Mouse (Mus musculus) thymus, postnatal 4 days (tissue): ENCODE data around the gene Zkscan6.

Experiments used
- DNase-seq: peaks from one replicate; pipeline ENCODE4 v3.0.0; 2021

The Zkscan6 gene

DNA sequence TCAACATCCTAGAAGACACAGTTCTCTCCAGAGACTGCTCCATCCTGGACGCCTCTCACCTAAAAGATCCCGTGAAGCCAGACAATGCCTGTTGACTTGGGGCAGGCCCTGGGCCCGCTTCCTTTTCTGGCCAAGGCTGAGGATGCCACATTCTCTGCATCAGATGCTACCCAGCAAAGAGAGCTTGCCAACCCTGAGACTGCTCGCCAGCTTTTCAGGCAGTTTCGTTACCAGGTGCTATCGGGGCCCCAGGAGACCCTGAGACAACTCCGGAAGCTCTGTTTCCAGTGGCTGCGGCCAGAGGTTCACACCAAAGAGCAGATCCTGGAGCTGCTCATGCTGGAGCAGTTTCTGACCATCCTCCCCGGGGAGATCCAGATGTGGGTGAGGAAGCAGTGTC, 7.4 kb downstream of the Zkscan6 start:
- DNase-seq = no peak

DNA sequence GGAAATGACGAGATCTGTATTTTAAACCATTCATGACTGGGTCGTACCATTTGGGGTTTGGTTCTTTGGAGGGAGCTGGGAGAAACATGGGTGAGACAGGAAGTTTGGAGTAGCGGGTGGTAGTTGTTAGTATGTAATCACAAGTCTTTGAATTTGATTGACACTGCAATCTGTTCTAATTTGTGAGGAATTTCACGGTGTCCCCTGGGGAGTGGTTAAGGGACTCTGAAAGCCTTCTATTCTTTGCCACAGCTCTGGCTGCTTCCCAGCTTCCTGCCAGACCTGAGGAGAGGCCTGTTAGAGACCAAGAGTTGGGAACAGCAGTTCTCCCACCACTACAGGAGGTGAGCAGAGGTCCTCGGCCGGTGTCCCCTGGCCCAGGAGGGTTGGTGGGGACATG, 9.3 kb downstream of the Zkscan6 start:
- DNase-seq = no peak

DNA sequence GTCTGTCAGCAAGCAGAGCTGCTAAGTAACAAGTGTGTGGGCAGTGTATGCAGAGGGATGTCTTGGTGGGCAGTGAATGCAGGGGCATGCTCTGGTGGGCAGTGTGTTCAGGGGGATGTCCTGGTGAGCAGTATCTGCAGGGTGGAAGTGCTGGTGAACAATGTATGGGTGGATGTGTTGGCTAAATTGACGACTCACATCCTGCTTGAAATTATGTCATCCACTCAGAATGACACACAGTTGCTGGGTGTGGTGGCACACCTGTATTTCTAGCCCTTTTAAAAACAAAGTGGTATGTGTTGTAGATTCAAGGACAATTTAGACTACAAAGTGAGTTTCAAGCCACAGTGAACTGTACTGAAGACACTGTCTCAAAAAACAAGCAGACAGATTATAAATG, 11.2 kb downstream of the Zkscan6 start:
- DNase-seq = no peak

DNA sequence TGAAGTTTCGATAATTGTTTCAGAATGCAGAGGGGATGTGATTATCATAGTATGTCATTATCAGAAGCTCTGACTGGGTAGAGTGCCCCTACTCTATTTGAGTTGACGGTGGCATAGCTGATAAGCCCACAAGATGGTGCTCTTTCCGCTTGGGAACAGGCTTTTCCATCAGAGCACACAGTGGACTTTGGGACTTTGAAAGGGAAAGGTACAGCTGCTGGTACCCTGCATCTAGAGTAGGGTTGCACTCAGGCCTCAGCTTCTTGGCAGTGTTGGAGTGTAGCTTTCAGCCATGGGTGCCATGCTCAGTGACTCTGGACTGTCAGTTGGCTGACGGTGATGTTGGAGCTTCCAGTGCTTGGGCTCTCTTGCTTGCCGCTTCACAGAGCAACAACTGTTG, 13.3 kb downstream of the Zkscan6 start:
- DNase-seq = no peak

DNA sequence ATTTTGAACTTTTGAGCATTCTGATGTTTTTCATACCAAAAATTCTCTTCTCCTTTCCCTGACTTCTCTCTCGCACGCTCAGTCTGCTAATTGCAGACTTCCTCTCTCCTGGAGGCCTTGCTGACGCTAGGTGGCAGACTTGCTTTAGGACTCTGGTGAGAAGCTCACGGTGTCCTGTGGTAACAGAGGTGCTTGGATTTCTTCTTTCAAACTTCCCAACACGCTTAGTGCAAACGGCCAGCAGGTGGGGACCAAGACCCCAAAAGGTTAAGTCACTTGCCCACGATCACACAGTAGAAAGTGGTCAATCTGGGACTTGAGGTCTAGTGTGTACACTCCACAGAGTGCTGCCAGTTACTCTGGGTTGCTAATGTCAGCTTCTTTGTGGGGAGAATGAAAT, 13.9 kb downstream of the Zkscan6 start:
- DNase-seq = peak; percentile 78

DNA sequence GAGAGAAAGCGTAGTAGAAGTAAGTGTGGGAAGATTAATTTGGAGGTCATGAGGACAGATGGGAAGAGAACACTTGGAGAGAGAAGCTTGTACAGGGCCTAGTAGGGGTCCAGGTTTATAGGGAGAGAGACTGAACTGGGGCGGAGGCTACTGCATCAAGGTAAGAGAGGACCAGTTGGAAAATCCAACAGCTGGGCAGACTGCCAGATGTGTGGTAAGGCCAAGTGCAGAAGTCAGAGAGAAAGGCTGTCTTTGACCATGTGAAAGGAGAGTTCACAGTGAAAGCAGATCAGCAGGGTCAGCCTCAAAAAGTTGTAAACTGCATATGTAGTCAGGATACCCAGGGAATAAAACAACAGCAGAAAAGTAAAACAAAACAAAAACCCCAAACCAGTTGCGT, 17.6 kb downstream of the Zkscan6 start:
- no peak for DNase-seq

DNA sequence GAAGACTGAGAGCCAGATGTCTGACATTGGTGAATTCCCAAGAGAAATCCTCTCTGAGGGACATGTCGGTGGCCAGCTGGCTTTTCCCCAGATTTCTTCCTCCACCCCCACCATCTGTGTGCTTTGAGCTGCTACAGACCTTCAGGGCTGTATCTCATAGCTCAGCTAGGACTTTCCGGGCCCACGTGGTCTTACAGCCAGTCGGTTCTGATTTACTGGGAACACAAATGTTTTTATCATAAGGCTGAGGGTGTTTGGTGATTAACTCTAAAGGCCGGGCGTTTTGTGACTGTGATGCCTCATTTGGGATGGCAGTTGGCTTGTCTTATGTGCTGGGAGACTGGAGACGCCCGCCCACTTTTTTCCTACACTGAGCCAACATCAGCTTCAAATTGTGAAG, 32.0 kb downstream of the Zkscan6 start:
- no peak for DNase-seq

DNA sequence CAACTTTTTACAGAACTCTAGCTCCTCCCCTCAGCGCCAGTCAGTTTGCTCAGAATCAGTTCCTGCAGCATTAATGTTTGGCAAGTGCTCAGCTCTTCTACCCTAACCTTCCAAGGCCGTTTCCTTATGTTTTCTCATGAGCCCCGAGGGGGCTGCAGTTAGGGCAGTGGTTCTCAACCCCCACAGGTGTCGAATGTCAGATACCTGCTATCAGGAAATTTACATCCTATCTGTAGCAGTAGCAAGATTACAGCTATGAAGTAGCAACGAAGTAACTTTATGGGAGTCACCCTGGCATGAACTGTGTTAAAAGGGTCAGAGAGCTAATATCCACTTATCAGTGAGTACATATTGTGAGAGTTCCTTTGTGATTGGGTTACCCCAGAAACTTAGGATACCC, 39.5 kb downstream of the Zkscan6 start:
- no peak for DNase-seq

DNA sequence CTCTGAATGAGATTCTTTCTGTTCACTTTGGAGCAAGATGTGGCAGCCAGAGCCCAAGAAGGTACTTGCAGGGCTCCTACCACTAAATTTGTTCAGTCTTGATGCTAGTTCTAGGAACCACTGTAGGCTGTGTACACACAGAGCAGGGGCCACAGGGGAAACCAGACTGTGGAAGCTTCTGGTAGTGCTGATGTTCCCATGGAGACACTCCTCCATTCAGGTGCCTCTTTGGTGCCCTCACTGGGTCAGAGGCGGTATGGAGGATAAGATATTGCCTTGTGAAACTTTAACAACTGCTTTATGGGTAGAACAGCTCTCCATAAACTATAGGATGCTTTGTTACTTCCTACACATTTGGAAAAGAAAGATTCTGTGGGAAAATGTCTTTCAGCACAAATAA, 45.1 kb downstream of the Zkscan6 start:
- DNase-seq = peak; percentile 53

DNA sequence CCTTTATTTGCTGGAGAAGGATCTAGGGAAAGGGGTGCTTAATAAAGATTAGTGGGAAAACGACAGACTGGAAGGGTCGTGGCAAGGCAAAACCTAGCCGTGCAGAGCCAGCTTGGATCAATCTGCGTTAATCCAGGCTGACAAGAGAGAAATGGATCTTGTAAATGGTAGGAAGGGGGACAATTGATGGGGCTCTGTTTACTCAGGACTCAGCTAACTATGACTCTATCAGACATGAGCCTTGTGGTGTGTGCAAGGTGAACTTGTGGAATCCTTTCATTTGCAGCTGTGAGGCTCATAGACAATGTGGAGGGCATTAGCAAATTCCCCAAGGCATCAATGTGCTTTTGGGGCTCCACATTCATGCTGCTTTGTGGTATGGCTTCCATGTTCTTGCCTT, 54.5 kb downstream of the Zkscan6 start:
- DNase-seq = no peak

DNA sequence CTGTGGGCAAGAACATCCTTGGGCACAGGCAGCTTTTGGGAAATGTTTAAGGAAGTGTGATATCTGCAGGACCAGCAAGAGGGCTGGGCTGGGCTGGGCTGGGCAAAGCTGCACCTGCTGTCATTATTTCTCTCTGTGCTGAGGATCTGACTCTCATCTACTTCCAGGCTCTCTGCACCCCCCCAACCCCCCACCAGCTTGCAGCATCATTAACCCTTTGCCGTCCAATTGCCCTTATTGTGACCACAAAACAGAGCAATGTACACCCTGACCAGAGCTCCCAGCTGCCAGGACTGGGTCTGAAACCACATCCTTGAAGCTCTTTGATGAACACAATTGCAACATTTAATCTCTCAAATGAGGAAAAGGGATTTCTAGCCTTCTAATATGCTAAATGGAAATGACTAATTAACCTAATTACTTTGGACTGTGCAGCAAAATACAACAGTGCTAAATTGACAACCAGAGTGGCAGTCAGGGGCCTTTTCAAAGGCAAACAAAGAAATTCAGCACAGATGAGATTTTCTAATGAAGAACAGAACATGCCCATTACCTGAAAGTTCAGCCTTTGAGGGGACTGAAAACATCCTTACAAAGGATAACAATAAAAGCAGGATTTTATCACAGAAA, 70.3 kb downstream of the Zkscan6 start:
- no peak for DNase-seq
